Comparison of ENCODE assay signal across 24 mouse cellular contexts in genomic region chr4:12736411-12736810, GRCm38 (mm10).
DNase-seq lines count a peak whose midpoint lies in the region; TF ChIP-seq lines count a peak whose summit lies in the region.
"Had no signal": no experiment of that assay in that cellular context is flagged by ENCODE, and none has a peak within 500 bp of the region (broad histone marks: within the 10 kb centered on the region; RNA-seq: fewer than 3 reads in every experiment).

No protein-coding gene starts in this region.

- H3K4me1 ChIP-seq in kidney, adult 2 months (ENCODE audit: control insufficient read depth, insufficient read depth, low read length) = no peaks in the 10 kb centered on the region
- H3K4me1 ChIP-seq: embryonic facial prominence, embryonic 10.5 days; embryonic facial prominence, embryonic 13.5 days; forebrain, embryonic 12.5 days; forebrain, embryonic 15.5 days; heart, embryonic 12.5 days; heart, embryonic 15.5 days; hindbrain, embryonic 10.5 days; hindbrain, embryonic 13.5 days had no signal

- peak; percentile 1 for DNase-seq in kidney, adult 2 months
- no peak for DNase-seq in kidney, adult 11 months
- DNase-seq in kidney, postnatal 14 days = peak; percentile 8
- DNase-seq in kidney, adult 9 months = no peak
- DNase-seq in adipocyte (ENCODE audit: low spot score) = peak; percentile 62
- DNase-seq in adrenal gland, adult 2 months = no peak
- DNase-seq: adrenal gland, postnatal 14 days; cerebellum, adult 18-20 months; cerebellum, adult 9-10 months; cerebellum, postnatal 36 days; embryo, embryonic 11 days; gastrocnemius, postnatal 25 days; heart, adult 18-20 months; heart, postnatal 10 days; heart, postnatal 36 days had no signal

- H3K4me3 ChIP-seq in kidney, adult 2 months (ENCODE audit: insufficient read depth, low read depth, low read length) = no peak overlapping the region
- H3K4me3 ChIP-seq: embryonic facial prominence, embryonic 10.5 days; embryonic facial prominence, embryonic 13.5 days; erythroblast, embryonic 14.5 days; forebrain, embryonic 12.5 days; forebrain, embryonic 15.5 days; heart, embryonic 12.5 days; heart, embryonic 15.5 days; hindbrain, embryonic 10.5 days; hindbrain, embryonic 13.5 days had no signal

- no peak overlapping the region for H3K27ac ChIP-seq in kidney, adult 2 months (ENCODE audit: insufficient read depth, low read depth, low read length)
- H3K27ac ChIP-seq: embryonic facial prominence, embryonic 10.5 days; embryonic facial prominence, embryonic 13.5 days; forebrain, embryonic 12.5 days; forebrain, embryonic 15.5 days; heart, embryonic 15.5 days; hindbrain, embryonic 10.5 days; hindbrain, embryonic 13.5 days had no signal

- no peaks in the 10 kb centered on the region for H3K36me3 ChIP-seq in kidney, adult 2 months (ENCODE audit: control insufficient read depth, insufficient read depth, low read length)
- H3K36me3 ChIP-seq: embryonic facial prominence, embryonic 10.5 days; embryonic facial prominence, embryonic 13.5 days; forebrain, embryonic 12.5 days; forebrain, embryonic 15.5 days; heart, embryonic 12.5 days; heart, embryonic 15.5 days; hindbrain, embryonic 10.5 days; hindbrain, embryonic 13.5 days had no signal

- no peak for TF ChIP-seq POLR2A in kidney, adult 2 months (IDR thresholded peaks at IDR 0.05; ENCODE audit: low read depth, low read length)

- 64% methylated on average over 3 of the region's 3 CpGs for WGBS in kidney, adult 2 months

- TF ChIP-seq CTCF in kidney, adult 2 months (conservative IDR thresholded peaks at IDR 0.05; ENCODE audit: insufficient read depth, insufficient read length, low read depth, low read length) = no peak

- H3K27me3 ChIP-seq in kidney, adult 2 months (replicated peaks; ENCODE audit: control insufficient read depth, insufficient read depth, low read length) = no peaks in the 10 kb centered on the region
- H3K27me3 ChIP-seq: embryonic facial prominence, embryonic 13.5 days; forebrain, embryonic 12.5 days; forebrain, embryonic 15.5 days; heart, embryonic 12.5 days; heart, embryonic 15.5 days; hindbrain, embryonic 13.5 days had no signal

Comparison
In these comparisons a context has a peak if more than half of its experiments do, and no peak if none do; other contexts are left out.
1. DNase-seq: peak in kidney, adult 2 months (single experiment), kidney, postnatal 14 days (single experiment) and adipocyte (single experiment); none in kidney, adult 11 months (single experiment), kidney, adult 9 months (single experiment) and adrenal gland, adult 2 months (single experiment).